Mouse (Mus musculus) c-Kit-positive CD71-positive TER-119-positive erythroid progenitor cells, embryonic 14.5 days (primary cell): ENCODE data around the gene Srd5a3.

Experiments used
- DNase-seq: peaks from one replicate; pipeline ENCODE4 v3.0.0-alpha.2; 2013; ENCODE audit warnings: low spot score

Gene Srd5a3

DNA sequence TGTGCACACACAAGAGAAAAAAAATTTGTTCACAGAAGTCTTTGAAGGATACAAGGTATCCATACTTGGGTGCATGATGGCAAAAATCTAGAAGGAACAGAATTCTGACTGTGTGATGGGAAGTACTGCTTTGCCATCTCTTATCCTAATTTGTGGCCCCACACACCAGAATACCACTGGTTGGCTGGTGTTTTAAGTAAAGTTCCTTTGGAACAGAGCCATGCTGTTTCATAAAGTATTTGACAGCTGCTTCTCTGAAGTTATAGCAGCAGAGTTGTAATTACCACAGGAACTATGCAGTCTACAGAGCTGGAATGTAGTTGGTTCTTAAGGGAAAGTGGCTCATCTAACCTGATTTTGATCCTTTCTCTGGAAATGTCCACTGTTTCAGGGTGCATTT, 53.0 kb downstream of the Srd5a3 start:
- DNase-seq: no peak

DNA sequence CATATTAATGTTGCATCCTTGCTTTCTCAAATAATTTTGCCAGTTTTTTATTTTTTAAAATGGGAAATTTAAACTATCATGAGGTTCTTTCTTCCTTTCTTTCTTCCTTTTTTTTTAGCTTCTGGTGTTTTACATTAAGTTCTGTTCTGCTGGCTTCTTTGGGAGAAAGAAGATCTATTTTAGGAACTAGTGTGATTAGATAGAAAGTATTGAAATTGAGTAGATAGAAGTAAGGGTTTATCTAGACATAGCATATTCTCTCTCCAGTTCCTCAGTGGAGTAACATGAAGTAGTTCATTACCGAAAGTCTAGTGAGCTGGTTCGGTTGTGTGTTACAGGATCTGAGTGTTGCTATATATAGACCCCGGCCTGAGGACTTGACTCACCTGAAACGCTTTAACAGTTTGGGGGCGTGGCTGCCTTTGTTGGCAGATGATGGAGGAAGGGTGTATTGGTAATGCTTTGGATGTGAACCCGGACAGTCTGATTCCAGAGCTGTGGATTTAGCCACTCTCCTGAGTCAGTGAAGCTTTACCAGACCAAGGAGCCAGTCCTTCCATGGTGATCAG, 54.4 kb downstream of the Srd5a3 start:
- DNase-seq: no peak

DNA sequence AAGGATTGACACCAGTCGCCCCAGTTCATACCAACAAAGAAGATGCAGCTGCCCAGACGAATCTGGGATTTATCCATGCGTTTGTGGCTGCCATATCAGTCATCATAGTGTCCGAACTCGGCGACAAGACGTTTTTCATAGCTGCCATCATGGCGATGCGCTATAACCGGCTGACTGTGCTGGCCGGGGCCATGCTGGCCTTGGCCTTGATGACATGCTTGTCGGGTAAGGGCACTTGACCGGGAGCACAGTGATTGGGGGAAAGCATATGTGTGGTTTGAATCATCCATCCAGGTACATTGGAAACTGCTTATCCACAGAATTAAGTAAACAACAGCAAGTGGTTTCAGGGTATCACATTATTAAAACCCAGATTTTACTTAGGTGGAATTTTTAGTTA, 59.3 kb downstream of the Srd5a3 start:
- DNase-seq: no peak

DNA sequence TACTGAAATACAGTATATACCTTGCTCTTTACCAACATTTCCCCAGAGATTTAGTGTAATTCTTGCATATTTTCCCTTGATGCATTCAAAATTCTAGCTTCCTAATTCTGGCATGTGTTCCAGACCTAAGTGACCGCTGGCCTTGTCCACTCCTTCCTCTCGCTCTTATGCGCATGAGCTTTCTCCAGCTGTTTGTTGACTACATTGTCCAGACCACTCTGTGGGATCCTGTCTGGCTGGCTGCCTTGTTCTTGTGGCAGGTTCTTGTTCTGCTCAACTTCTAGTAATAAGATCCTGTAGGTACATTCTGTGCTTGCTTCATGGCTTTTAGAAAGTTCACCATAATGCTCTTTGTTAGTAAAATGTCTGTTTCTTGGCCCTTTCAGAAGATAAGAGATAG, 63.1 kb downstream of the Srd5a3 start:
- DNase-seq: no peak
